Mouse (Mus musculus) embryonic facial prominence, embryonic 12.5 days (tissue): ENCODE measurements around the gene Plod2. TPM values are rescaled to one million over a fixed set of nuclear protein-coding genes. Genes with fewer than 3 reads are reported as not detected.

ENCODE experiments used
- polyA plus RNA-seq: library from polyadenylated mRNA; unstranded; fragments of >200 nt; fragmentation: Nextera tagmentation; extraction: Ambion mirVana; gene quantifications from 2 replicates; pipeline ENCODE4 v1.2.1, GENCODE M21; 2016

The Plod2 gene
- polyA plus RNA-seq, 1 experiment from 2014 or later = 61.0 TPM

Other genes with a start within 250 kb of the Plod2 start
- not detected in 2 replicates for gene 1700057G04Rik, start 232.8 kb upstream of the Plod2 start, polyA plus RNA-seq
- gene Plscr4, start 84.8 kb upstream of the Plod2 start, polyA plus RNA-seq = 3.2 and 3.9 TPM in 2 replicates